Mouse (Mus musculus) neural tube, embryonic 10.5 days (tissue): ENCODE data around the gene Vasn.

Source experiments
- DNase-seq: peaks from one replicate; pipeline ENCODE4 v3.0.0-alpha.2; 2017; ENCODE audit warnings: low spot score; ENCODE audit errors: extremely low spot score

Vasn gene

DNA sequence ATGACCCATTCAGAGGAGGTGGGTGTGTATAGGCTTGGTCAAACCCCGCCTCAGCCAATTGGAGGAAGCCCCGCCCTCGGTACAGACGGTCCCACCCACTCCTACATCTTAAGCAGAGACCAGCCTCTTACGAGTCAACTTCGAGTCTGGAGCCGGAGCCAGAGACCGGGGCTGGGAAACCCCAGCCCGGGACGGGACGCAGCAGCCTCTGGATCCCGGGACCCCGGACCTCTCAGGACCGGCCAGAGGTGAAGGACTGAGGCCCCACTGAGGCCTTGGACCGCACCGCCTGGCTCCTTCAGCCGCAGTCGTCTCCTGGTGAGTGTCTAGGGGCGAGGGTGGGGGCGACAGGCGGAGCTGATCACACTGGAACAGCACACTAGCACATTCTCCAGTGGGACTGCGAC, at the start of gene Vasn, which contains the start of gene Dnaja3:
Gene Vasn (plus strand): TSS at position 111 of the 407 bp plus-strand sequence.
Gene Dnaja3 (plus strand): TSS at position 159 of the 407 bp plus-strand sequence.
- DNase-seq, result peak; percentile 86

DNA sequence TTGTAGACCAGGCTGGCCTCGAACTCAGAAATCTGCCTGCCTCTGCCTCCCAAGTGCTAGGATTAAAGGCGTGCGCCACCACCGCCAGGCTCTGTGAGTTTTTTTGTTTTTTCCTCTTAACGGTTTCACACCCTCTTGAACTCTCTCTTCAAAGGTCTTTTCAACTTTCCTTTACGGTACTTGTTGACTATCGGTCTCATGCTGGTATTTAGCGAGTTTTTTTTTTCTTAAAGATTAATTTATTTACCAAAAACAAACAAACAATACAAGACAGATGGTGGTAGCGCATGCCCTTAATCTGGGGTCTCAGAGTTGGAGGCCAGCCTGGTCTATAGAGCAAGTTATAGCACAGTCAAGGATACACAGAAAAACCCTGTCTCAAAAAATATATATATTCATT, 49.5 kb upstream of the Vasn start:
- DNase-seq, result no peak

DNA sequence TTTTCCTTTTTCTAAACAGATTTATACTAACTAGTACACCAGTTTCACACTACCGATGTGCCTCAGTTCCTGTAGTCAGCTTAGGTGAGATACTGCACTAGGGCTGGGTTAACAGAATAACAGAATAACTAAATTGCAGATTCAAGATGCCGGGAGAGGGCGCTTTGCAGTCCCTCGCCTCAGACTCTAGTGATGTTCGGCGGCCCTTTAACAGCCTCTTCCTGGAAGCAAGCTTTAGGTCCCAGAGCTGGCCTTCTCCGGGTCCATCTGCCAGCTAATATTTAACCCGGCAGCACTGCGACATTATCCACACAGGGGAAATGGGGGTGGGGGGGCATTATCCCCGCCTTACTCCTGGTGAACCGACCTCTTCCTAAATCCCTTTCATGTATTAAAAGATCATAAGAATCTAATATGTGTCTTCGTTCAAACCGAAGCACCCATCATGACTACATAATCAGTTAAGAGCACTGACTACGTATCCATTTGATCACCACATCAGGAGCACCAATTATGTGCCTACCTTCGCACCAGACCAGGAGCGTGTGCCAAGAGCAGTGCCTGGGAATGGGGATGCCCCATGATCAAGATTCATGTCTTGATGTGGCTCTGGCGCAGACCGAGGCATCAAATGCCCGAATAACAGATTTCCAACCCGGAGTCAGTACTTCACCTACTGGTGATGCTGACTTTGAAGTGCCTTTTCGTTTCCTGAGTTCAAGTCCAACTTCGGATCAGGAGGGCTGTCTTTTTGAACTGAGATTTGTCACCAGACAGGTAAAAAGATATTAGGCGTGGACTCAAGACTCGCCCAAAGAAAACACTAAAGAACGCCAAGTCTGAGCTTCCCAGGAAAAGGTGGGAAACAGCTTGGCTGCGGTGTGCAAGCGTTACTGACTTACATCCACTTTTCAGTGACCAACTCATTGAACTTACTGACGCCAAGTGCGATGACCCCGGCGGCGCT, 46.5 kb upstream of the Vasn start:
- DNase-seq, result no peak

DNA sequence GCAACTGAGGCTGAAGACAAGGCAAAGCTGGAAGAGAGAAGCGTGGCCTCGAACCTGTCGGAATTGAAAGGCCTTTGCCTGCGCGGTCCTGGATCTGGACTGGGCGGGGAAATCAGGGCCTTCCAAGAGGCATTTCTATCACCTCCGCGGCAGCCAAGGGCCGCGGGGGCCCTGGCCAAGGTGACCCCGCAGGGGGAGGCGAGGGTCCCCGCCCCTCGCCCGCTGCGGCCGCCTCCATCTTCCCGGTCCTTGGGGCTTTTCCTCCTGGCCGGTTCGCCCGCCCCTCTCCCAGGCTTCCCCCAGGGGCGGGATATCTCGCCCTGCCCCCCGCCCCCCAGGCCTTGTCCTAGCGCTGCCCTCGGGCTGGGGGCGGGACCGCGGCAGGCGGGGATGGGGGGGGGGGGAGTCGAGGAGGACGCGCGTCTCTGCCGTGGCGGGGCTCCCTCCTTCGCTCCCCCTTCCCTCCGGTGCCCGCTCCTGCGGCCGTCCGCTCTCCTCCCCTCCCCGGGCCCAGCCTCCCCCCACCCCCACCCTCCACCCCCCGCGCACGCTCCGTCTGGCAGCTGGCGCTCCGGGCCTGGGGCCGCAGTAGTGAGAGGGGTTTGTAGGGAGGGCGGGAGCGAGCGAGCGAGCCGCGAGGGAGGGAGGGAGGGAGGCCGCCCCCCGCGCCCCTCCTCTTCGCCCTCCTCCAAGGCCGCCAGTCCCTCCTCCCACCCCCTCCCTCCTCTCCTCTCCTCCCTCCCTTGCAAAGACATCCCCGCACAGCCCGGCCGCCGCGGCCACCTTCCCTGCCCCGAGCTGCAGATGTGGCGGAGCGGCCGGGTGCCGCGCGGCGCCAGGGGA, 45.5 kb upstream of the Vasn start, which contains the start of gene Glis2:
Gene Glis2 (plus strand): TSS at position 743 of the 843 bp plus-strand sequence.
- peak; percentile 89 for DNase-seq

DNA sequence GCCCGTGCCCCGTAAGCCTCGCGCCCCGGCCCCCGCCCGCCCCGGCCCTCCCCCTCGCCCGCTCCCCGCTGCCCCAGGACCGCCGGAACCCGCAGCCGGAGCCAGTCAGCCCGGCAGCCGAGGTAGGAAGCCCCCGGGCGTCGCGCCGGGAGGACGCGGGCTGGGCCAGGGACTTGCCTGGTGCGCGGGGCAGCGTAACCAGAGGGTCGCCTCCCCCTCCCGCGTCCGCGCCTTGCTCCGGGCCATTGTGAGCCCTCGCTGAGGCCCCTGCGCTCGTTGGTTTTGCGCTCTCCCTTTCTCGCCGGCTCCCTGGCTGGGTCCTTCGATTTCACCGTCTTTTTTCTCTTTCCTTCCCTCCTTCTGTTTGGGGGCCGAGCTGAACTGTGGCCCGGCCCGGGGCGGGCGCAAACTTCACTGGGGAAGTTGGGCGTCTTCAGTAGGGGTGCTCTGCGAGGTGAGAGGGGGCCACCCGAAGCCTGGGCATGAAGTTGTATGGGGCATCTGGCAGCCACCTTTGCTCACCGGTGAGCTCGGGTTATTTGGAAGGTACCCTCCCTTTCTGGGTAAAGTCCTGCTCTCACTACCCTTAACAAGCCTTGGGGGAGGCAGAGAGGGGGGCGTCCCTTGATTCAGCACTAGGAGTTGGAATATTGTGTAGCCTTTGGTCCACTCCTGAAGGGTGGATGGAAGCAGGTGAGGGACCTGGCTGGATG, 44.8 kb upstream of the Vasn start:
- DNase-seq, result no peak

DNA sequence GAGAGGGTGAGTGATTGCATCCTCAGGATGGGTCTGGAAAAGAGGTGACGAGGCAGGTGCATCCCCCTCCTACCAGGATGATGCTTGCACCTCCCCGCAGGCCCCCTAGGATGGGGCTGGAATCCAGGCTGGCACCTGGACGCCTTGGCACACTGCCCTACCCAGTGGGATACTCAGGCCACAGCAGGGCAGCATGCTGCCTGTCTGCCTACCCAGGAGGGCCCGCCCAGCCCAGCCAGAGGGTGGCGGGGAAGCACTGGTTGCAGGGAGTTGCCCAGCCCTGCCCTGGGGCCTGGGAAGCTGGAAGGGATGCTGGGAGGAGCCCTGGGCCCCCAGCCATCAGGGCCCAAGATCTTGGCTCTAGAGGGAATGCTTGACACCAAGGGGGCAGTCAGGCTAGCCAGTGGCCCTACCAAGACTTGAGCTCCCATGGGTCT, 44.2 kb upstream of the Vasn start:
- no peak for DNase-seq

DNA sequence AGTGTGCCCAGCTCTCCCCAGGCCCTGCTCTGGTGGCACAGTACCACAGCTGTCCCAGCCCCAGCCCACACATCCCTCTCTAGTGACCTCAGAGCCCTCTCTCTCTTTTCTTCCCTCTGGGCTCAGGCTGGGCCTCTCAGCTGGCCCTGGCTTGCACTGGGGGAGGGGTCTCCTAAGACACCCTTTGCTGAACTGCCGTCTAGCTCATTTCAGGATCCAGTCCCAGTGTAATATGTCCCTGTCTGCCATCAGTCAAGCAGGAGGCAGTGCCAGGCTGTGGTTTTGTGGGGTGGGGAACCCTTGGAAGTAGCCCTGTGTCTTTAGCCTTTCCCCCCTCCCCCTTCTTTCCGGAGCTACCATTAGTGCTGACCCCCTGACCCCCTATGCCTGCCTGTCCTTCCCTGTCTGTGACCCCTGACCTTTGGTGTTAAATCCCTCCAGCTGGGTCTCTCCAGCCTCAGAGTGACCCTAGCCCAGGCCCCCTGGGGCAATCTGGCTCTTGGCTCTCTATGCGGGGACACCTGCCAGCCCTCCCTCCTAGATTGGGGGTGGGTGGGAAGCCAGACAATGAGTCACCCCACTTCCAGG, 43.5 kb upstream of the Vasn start:
- DNase-seq, result peak; percentile 68

DNA sequence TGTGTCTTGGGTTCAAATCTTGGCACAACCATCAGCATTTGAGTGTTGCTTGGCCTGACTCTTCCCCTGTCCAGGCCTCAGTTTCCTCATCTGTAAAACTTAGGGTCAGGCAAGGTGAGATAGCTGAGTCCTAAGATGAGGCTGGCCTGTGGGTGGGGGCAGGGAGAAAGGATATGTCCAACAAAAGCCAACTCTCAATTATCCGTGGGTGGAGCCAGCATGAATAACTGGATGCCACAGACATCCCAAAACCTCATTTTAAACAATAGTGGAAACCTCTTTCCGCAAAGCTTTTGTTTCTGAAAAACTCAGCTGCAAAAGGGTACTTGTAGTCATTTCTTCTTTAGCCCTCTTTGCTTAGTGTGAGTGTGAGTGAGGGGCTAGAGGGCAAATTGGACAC, 42.9 kb upstream of the Vasn start:
- no peak for DNase-seq

DNA sequence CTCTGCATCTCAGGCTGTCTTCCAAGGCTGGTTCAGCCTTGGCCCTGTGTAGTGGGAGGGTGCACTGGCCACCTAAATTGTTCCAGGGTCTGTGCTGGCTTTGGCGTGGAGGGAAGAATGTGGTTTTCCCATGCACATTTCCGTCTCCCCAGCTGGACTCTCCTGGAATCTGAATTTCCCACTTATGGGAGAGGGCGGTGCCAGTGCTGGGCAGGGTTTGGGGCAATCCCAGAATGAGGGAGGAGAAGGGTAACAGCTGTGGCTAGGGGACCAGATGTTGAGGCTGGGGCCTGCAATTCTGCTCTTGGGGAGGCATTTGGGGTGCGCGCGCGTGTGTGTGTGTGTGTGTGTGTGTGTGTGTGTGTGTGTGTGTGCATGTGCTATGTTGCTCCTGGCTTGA, 42.4 kb upstream of the Vasn start:
- no peak for DNase-seq

DNA sequence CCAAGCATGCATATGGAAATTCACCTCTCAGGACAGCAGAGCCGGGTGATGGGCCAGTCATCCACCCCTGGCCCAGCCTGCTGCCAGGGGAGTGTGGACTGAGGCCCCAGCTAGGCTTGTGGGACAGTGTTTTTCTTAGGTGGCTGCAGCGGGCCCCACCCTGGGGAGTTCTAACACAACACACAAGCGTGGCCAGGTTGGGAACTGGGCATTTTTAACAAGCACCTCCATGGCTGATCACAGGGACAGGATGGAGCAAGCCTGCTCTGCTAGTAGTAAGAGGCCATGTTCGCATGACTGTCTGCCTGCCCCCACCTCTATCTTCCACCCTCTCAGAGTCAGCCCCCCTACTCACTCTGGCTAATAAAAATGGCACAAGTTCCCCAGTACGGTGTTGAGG, 41.7 kb upstream of the Vasn start:
- no peak for DNase-seq

DNA sequence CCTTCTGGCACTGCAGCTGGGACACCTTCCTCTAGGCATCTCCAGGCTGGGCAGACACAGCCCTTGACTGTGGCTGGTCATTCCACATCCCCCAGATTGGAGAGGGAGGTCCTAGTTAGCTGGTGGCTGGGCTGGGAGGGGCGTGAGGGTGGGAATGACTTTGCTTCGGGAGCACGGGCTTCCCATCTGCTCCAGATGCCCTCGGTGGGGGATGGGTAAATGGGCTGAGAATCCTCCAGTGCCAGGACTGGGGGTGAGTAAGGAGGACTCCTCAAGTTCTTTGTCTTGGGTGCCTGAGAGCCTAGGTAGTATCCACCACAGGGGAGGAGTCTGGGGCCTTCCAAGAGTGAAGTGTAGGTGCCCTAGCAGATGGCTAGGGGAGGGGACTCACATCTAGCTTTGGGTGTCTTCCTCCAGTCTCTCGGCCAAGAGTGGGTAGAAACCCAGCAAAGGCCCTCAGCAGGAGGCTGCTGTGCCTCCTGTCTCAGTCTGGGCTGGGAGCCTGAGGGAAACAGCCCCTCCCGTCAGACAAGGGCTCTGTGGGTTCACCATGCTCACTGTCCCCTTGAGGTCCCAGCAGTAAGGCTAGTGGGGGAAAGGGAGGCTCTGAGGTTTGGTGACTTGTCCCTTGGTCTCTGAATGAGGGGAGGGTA, 40.7 kb upstream of the Vasn start:
- DNase-seq, result no peak

DNA sequence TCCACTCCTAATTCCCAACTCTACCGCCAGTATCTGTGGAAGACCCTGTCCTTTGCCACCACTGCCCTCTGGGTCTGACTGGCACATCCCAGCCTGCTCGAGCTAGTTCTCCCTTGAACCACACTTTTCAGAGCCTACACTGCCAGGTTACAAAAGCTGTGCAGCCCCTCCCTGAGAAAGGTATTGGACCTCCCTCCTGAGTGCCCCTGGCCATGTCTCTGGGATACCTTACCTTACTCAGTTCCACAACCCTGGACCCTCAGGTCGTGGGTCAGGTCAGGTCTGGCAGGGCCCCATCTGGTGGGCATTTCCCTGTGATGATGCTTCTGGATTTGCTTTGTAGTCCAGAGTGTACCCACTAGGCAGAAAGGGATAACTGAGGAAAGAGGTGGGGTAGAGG, 40.1 kb upstream of the Vasn start:
- no peak for DNase-seq

DNA sequence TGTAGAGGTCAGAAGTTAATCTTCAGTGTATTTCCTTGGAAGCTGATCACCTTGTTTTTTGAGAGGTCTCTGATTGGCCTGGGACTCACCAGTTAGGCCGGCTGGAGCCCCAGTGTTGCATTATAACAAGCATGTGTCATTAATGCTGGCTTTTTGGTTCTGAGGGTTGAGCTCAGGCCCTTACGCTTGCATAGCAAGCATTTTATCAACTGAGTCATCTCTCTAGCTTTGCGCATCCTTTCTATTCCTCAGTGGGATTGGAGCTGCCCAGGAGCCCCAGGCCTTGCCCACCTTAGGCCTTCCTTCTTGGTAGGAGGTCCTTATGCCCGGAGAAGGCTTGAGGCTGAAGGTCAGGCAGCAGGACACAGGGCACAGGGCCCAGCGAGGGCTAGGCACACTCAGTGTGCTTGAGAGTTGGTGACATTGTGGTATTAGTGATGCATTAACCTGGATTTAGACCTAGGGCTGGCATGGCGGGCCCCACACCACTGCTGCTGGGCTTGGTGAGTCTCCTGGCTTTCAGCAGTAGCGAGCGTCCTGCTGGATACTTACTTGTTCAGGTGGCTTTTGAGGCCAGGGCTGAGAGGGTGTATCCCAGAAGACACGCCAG, 38.9 kb upstream of the Vasn start:
- no peak for DNase-seq

DNA sequence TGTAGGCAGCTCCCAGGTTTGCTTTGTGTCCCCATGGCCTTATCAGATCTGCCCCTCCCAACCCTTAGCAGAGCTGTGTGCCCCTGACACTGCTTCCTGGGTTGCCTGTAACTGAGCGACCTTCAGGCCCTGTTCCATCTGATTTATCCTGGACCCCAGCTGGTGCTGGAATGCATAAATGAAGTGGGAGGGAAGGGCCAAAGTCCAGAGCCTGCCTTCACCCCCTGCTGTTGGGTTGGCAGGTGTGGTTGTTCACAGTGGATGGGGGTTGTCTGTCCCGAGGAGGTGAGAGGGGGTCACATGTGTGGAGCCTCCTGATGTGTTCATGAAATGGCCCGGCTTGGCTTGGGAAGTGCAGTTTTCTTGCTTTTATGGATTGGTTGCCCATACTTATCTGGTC, 37.6 kb upstream of the Vasn start:
- no peak for DNase-seq

DNA sequence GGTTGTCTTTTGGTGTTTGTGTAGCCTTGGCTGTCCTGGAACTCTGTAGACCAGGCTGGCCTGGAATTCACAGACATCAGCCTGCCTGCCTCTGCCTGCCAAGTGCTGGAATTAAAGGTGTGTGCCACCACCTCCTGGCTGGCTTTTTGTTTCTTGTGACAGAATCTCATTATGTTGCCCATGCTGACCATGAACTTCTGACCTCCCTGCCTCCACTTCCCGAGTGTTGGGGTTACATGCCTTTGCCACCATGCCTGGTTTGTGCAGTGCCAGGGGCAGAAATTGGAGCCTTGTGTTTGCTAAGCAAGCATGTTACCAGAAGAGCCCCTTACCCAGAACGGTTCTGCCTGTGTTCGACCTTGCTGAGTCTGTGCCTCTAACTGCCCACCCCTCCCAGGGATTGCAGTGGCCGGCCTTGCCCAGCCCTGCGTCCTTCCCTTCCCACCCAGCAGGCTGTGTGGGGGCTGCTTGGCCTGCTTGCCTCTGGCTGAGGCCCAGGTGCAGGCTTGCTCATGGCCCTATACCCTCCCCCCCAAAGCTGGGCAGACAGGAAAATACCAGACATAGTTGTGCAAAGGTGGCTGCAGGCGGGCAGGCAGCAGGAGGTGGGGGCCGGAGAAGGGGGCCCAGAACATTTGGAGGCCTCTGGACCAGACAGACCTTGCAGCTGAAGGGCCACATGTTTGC, 36.8 kb upstream of the Vasn start:
- no peak for DNase-seq

DNA sequence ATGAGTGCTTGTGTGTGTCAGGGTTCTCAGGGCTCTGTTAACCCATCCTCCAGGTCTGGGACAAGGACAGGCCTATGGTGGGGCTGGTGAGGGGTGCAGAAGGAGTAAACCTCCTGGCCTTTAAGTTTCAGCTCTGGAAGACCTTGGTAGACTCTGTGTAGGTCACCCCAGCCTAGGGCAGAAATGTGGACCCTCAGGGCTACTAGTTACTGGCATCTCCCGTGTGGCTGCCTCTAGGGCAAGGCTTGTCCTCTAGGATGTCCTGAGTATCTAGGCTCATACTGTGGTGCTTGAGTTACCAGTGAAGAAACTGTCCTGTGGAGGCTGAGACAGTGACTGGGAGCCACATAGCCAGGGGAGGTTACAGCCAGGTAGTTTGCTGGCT, 36.3 kb upstream of the Vasn start:
- DNase-seq, result no peak

DNA sequence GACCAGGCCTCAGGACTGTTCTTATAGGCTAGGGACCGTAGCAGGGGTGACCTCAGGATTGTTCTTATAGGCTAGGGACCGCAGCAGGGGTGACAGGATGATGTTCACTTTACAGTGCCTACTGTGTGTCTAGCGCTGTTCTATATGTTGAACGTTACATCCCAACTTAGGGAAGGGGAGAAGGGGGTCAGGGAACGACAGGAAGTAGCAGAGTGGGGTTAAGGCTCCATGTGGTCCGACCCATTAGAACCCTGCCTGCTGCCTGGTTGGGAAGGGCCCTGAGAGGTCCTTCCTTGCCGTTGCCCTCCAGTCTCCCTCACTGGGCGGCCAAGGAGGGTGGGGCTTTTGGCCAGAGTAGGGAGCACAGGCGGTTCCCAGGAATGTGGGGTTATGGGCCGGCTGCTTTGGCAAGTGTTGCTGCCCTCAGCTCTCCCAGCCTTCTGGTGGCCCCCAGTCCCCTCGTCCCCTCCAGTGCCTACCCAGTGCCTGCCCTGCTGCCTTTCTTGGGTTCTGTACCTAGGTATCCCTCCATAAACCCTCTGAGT, 35.4 kb upstream of the Vasn start:
- DNase-seq, result no peak

DNA sequence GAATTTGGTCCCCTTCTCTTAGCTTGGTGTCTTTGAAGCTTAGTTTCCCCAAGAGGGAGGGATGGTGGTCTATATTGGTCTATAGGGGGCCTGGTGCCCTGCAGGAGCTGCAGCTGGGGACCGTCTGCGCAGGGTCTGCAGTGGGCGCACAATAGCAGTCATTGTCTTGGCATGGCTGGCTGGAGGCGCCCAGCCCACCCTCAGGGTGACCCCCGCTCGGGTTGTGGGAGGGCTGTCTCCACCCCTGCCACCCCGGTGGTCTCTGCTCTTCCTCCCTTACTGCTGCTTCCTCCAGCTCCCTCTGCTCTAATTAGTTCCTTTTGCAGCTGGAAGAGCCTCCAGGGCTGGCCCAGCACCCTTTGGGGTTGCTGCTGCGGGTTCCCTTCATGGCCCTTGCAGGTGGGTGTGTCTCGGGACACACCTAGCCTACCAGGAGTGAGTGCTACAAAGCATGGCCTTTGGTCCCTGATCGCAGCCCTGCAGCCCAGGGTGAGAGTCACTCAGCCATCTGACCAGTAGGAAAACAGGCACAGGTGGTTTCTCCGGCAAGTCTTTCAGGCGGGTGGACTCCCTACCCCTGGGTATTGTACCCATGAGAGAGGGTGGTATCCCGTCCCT, 34.1 kb upstream of the Vasn start:
- DNase-seq, result no peak
